Mouse (Mus musculus) kidney, adult 10 weeks (tissue): Measurements from ENCODE around the gene Aldh18a1. TPM values are rescaled to one million over a fixed set of nuclear protein-coding genes. Genes with fewer than 3 reads are reported as not detected.

Source experiments
- polyA plus RNA-seq: library from polyadenylated mRNA; stranded (reverse); fragments of 350-450 nt; fragmentation: Illumina TruSeq; extraction: RNeasy Lipid Tissue Mini Kit (QIAGEN cat#74804); gene quantifications from one replicate; pipeline ENCODE4 v1.2.3, GENCODE M21; 2014; ENCODE audit warnings: low read depth, low replicate concordance

The Aldh18a1 gene
- polyA plus RNA-seq: 0.61 TPM

DNA sequence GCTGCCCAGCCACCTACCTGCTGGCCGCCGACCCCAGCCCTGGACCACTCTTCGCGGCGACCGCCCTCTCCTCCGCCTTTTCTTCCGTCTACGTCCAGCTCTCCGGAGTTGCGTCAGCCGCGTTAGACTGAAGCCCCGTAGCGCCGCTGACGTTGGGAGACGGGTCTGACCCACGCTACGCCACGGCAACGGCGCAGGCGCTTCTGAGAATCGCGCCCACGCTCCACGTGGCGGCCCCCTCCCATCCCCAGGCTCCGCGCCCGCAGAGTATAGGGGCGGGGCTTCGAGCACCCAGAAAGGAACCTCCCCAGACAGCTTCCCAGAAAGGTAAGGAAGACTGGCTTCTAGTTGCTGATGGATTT is at the start of gene Aldh18a1:
Gene Aldh18a1, minus strand, starts transcription at position 171 of the 362 bp plus-strand sequence.

DNA sequence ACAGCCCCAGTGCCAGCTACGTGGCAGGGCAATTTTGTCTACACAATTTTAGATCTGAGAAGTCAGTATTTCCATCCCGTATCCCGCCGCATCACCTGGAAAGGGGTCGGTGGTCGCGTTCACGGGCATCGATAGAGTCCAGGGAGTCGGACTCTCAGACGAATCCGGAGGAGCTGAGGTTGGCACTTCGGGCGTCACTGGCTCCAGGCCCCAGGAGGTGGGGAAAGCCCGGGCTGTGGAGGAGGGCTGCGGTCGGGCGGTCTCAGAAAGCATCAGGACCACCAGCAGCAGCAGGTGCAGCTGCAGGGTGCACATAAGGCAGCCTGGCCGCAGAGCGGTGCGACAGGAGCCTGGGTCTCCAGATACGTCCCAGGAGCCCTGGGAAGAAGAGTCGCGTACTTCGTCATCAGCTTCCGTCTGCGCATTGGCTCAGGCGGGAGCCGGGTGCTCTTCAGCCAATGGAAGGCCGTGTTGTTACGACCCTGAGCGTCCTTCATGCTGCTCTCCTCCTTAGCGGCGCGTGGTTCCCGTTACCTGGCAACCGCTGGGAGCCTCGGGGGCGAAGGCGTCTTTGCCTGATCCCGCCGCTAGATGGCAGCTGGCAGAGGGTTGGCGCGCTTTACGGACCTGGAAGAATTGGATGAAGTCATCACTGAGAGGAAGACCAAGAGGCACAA is 23.7 kb upstream of the Aldh18a1 start, which contains the start of the genes Tctn3 and Entpd1:
Gene Tctn3, minus strand, starts transcription at position 404 of the 677 bp plus-strand sequence.
Gene Entpd1, plus strand, starts transcription at position 537 of the 677 bp plus-strand sequence.

DNA sequence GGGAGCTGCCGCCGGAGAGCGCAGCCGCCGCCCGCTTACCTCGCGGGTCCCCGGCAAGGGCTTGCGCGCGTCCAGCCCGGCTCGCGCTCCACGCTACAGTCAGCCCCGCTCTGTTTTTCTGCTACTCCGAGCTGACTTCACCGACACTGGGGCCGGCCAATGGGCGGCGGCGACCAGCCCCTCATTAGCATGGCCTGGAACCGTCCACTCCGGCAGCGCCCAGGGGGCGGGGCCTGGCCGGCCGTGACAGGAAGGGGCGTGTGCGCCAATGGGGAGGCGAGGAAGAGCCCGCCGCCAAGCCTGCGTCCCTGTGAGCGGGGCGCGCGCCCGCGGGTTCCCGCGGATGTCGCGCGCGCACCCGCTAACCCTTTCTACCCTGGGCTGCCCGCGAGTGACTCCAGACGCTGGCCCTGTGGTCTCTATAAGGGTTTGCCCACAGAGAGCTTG is 74.6 kb downstream of the Aldh18a1 start, which contains the start of gene Sorbs1:
Gene Sorbs1, minus strand, starts transcription at position 148 of the 447 bp plus-strand sequence.

Other genes starting within 250 kb of the Aldh18a1 start
- gene Sorbs1, start 74.7 kb downstream of the Aldh18a1 start, polyA plus RNA-seq: 108 TPM
- gene Tctn3, start 23.8 kb upstream of the Aldh18a1 start, polyA plus RNA-seq: 4.1 TPM
- 12.7 TPM for gene Entpd1, start 23.9 kb upstream of the Aldh18a1 start, polyA plus RNA-seq
- gene Cc2d2b, start 160.3 kb upstream of the Aldh18a1 start, polyA plus RNA-seq: not detected
- 3.5 TPM for gene Ccnj, start 242.8 kb upstream of the Aldh18a1 start, polyA plus RNA-seq